Mouse (Mus musculus) spleen, adult 18-20 months (tissue): Measurements from ENCODE around the gene Itfg2.
"Not testable (repeated sequence)": the region's sequence is repeated elsewhere in the genome, so short reads cannot be mapped to it uniquely, and the experiment has no call there.

ENCODE experiments used
- DNase-seq, 2 experiments: peaks; one replicate each; pipeline ENCODE4 v3.0.0; 2022; ENCODE audit warnings: mixed read lengths in 2 of 2

Gene Itfg2

DNA sequence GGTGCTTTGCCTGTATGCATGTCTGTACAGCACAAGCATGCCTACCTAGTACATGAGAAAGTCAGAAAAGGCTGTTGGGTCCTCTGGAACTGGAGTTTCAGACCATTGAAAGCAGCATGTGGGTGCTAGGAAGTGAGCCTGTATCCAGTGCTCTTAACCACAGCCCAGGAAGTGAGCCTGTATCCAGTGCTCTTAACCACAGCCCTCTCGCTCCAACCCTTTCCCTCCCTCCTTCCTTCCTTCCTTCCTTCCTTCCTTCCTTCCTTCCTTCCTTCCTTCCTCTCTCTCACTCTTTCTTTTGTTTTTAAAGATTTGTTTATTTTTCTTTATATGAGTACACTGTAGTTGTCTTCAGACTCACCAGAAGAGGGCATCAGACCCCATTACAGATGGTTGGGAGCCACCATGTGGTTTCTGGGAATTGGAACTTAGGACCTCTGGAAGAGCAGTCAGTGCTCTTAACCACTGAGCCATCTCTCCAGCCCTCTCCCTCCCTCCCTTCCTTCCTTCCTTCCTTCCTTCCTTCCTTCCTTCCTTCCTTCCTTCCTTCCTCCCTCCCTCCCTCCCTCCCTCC lies 44.0 kb downstream of the Itfg2 start:
- DNase-seq, result not testable (repeated sequence)

DNA sequence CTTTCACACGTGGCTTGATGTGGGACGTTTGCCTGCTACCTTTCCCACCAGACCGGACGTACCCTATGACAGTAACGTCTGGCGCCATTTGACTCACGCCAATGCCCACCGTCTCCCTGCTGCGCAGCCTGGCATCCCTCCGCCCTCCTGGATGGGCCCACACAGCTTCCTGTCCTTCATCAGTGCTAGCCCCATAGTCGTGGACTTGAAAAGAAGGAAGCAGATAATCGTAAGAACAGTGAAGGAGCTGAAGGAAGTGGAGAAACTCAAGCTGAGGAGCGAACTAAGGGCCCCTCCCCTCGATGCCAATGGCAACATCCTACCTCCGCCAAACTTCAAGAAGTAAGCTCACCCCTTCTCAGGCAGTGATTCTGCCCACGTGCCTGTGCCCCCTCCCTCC lies 45.1 kb downstream of the Itfg2 start:
- no peak for DNase-seq

- no peak for DNase-seq
Measured at GRCm38 (mm10) chr6:128376371-128377085, 48.2 kb downstream of the Itfg2 start.

GRCm38 (mm10) chr6:128375192-128375591 lies 49.5 kb downstream of the Itfg2 start, which contains the start of the genes Tex52 and Gm44596:
Gene Tex52, plus strand, starts transcription at chr6:128375456.
Gene Gm44596, plus strand, starts transcription at chr6:128375503.
- DNase-seq, result no peak

DNA sequence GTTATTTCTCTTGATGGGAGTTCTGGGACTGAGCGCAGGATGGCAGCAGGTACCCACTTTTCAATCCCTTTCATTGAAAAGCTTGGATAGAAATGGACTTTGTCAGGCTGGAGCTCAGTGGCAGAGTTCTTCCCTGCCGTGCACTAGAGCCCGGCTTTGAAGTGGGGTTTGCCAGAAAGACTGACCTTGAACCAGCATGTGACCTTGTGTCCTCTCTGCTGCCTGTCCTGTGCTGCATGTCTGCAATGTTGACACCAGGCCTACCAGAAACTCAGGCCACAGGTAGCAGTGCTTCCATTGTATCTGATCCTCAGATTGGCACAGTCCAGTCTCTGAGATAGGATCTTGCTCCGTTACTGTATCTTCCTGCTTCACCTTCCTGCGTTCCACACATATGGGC lies 54.7 kb downstream of the Itfg2 start:
- DNase-seq, result no peak

DNA sequence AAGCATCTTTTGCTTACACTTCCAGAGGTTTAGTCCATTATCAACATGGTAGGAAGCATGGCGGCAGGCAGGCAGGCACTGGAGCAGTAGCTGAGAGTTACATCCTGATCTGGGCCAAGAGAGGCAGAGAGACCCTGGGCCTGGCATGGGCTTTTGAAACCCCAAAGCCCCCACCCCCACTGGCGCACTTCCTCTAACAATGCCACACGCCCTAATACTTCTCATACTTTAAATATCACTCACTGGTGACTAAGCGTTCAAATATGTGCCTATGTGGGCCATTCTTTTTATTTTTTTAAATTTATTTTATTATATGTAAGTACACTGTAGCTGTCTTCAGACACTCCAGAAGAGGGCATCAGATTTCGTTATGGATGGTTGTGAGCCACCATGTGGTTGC lies 58.3 kb downstream of the Itfg2 start:
- DNase-seq, result no peak

DNA sequence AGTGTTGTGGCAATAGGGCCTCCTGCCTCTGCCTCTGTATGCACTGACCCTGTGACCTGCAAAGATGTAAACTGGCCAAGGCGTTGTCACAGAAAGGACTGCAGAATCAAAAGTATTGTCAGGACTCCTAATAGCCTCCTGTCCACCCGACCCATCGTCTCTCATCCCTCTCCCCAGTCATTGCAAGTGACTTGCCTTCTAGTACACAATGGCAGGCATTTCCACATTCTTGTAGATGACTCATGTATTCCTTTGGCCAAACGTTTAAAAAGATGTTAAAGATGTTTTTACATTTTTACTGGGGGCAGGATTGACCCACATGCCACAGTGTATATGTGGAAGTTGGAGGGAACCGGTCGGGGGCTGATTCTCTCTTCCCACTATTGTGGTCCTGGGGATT lies 60.0 kb downstream of the Itfg2 start:
- DNase-seq, result no peak

GRCm38 (mm10) chr6:128363007-128363825 lies 61.5 kb downstream of the Itfg2 start:
- no peak for DNase-seq

GRCm38 (mm10) chr6:128362381-128363006 lies 62.2 kb downstream of the Itfg2 start, which contains the start of the genes Rhno1 and Foxm1:
Gene Rhno1, minus strand, starts transcription at chr6:128362911.
Gene Foxm1, plus strand, starts transcription at chr6:128362967.
- peak; percentile 72 to 83 for DNase-seq

GRCm38 (mm10) chr6:128361901-128362300 lies 62.8 kb downstream of the Itfg2 start:
- no peak for DNase-seq
